Mouse (Mus musculus): ENCODE results near the gene Peak1. TPM values are rescaled to one million over a fixed set of nuclear protein-coding genes. Genes with fewer than 3 reads are reported as not detected.

Gene Peak1
- total and polyA plus RNA-seq, 2 experiments from 2014 or later: 5.3 to 9.1 TPM

- no peak for TF ChIP-seq CTCF (IDR thresholded peaks at IDR 0.05; ENCODE audit: low read depth)
- no peak for DNase-seq (ENCODE audit: low spot score)
- H3K4me1 ChIP-seq (ENCODE audit: insufficient read depth, low read length): no peaks in the 10 kb centered on the region
- no peaks in the 10 kb centered on the region for H3K9me3 ChIP-seq (ENCODE audit: low read length)
- H3K4me3 ChIP-seq (ENCODE audit: low read length): no peak overlapping the region
- H3K4me2 ChIP-seq (ENCODE audit: low read depth, low read length): no peak overlapping the region
- H3K27ac ChIP-seq: no peak overlapping the region
- no peaks in the 10 kb centered on the region for H3K36me3 ChIP-seq (ENCODE audit: insufficient read depth, low read length)
- no peaks in the 10 kb centered on the region for H3K27me3 ChIP-seq (ENCODE audit: insufficient read depth, low read length)
- 81% methylated on average over 3 of the region's 3 CpGs for WGBS
- ATAC-seq: no peak
- H3K9ac ChIP-seq (replicated peaks; ENCODE audit: low read length): no peak overlapping the region
Observed at GRCm38 (mm10) chr9:56359261-56359660, 58.6 kb downstream of the Peak1 start.

DNA sequence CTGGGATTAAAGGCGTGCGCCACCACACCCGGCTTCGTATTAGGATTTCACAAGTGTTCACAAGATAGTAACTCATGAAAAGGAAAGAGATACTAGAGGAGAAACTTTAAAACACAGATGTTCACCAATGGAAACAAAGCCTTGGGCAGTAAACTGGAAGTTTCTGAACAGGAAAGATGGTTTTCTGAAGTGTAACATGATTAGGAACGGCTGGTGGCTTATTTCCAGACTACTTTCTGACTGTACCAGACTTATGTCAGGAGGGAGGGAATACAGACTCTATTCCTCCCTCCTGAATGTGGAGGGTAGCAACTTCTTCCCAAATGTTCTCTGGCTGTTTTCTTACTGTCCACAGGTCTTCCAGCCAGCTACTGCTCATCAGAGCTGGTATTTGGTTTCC is 62.7 kb downstream of the Peak1 start:
- WGBS: 96% methylated on average over 5 of the region's 5 CpGs
- no peak overlapping the region for H3K9ac ChIP-seq (replicated peaks; ENCODE audit: low read length)
- H3K36me3 ChIP-seq (ENCODE audit: insufficient read depth, low read length): no peaks in the 10 kb centered on the region
- H3K27me3 ChIP-seq (ENCODE audit: insufficient read depth, low read length): no peaks in the 10 kb centered on the region
- H3K27ac ChIP-seq: no peak overlapping the region
- no peak overlapping the region for H3K4me2 ChIP-seq (ENCODE audit: low read depth, low read length)
- no peak for TF ChIP-seq CTCF (IDR thresholded peaks at IDR 0.05; ENCODE audit: low read depth)
- DNase-seq (ENCODE audit: low spot score) (no peak), ATAC-seq (no peak)
- H3K4me1 ChIP-seq (ENCODE audit: insufficient read depth, low read length): no peaks in the 10 kb centered on the region
- H3K4me3 ChIP-seq (ENCODE audit: low read length): no peak overlapping the region
- H3K9me3 ChIP-seq (ENCODE audit: low read length): no peaks in the 10 kb centered on the region

DNA sequence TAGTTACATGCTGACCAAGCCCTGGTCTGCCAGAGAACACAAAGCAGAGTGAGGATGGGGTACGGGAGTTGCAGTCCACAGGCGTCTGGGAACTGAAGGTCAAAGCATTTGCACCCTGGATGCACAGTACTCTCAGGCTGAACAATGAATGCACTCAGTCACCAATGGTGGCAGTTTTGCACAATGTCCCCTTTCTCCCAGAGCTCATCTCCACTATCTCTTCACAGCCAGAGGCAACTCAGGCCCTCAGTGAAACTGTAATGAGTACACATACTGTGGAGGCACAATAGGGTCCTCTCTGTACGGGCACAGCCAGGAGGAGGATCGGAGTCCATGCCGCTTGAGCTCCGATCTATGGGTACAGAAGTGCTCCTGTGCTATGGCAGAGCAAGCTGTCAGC is 71.5 kb downstream of the Peak1 start:
- peak; percentile 35; the same call in 1 of the 2 replicates for ATAC-seq
- Histone ChIP-seq H3K27me3 (ENCODE audit: insufficient read depth, low read length) (no peaks in the 10 kb centered on the region), H3K9me3 (ENCODE audit: low read length) (no peaks in the 10 kb centered on the region), H3K36me3 (ENCODE audit: insufficient read depth, low read length) (no peaks in the 10 kb centered on the region), H3K27ac (no peak overlapping the region), H3K4me2 (ENCODE audit: low read depth, low read length) (no peak overlapping the region), H3K9ac (replicated peaks; ENCODE audit: low read length) (no peak overlapping the region), H3K4me1 (ENCODE audit: insufficient read depth, low read length) (no peaks in the 10 kb centered on the region), H3K4me3 (ENCODE audit: low read length) (no peak overlapping the region)
- TF ChIP-seq CTCF (IDR thresholded peaks at IDR 0.05; ENCODE audit: low read depth): no peak
- 57% methylated on average over 6 of the region's 6 CpGs for WGBS
- no peak for DNase-seq (ENCODE audit: low spot score)

DNA sequence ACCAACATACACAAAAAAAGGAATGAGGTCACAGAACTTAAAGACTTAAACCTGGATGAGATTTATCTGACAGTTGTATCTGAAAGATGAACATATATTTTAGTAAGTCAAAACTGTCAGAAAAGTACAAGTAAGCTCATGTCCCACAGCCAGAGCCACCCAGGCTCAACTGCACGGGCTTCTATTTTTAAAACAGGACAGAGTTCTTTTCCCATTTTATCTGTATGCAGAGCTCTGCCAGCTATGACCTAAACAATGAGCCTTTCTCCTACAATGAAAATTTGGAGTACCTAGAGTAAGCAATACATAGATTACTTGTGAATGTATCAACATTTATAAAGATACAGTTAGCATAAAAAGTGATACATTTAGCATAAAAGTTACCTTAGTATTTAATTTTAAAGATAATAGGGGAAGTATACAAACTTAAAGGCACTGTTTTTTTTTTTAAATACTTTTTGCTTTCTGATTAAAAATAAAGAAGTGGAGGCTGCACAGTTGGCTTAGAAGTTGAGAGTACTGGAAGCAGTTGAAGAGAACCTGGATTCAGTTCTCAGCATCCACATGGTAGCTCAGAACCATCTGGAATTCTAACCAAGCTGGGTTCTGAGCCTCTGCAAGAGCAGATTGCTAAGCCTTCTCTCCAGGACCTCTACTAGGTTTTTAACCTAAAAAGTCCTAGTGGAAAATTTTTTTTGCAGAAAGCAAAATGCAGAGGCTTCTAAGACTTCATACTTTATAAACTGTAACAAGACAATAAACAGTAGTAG is 78.3 kb downstream of the Peak1 start:
- ATAC-seq: no peak

DNA sequence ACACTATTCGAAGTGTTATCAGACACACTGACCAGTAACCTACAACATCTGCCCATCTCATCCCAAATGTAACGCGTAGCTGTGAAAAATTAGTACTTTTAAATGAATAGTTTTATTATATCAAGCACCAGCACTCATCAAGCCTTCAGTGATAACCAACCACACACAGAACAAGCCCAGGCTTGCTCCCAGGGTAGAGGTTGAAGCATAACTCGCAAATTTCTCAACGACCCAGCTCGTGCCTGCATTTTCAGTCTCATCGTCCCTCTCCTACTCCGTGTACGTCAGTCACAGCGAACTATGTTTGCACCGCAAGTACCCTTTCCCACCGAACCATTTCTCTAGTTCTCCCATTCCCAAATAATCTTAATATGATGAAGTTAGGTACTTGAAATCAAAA is 83.5 kb downstream of the Peak1 start:
- Histone ChIP-seq H3K4me2 (ENCODE audit: low read depth, low read length) (no peak overlapping the region), H3K4me3 (ENCODE audit: low read length) (no peak overlapping the region), H3K4me1 (ENCODE audit: insufficient read depth, low read length) (no peaks in the 10 kb centered on the region), H3K9ac (replicated peaks; ENCODE audit: low read length) (no peak overlapping the region), H3K36me3 (ENCODE audit: insufficient read depth, low read length) (no peaks in the 10 kb centered on the region), H3K27me3 (ENCODE audit: insufficient read depth, low read length) (no peaks in the 10 kb centered on the region), H3K9me3 (ENCODE audit: low read length) (no peaks in the 10 kb centered on the region), H3K27ac (no peak overlapping the region)
- no peak for TF ChIP-seq CTCF (IDR thresholded peaks at IDR 0.05; ENCODE audit: low read depth)
- DNase-seq (ENCODE audit: low spot score) (no peak), ATAC-seq (no peak)
- WGBS: 95% methylated on average over 12 of the region's 12 CpGs

More for the DNA sequence above, 78.3 kb downstream of the Peak1 start:
- no peak for TF ChIP-seq CTCF (IDR thresholded peaks at IDR 0.05; ENCODE audit: low read depth)
- no peaks in the 10 kb centered on the region for H3K36me3 ChIP-seq (ENCODE audit: insufficient read depth, low read length)
- H3K4me2 ChIP-seq (ENCODE audit: low read depth, low read length): no peak overlapping the region
- no peaks in the 10 kb centered on the region for H3K9me3 ChIP-seq (ENCODE audit: low read length)
- H3K4me1 ChIP-seq (ENCODE audit: insufficient read depth, low read length): no peaks in the 10 kb centered on the region
- 68% methylated on average over 1 of the region's 1 CpGs for WGBS
- H3K27me3 ChIP-seq (ENCODE audit: insufficient read depth, low read length): no peaks in the 10 kb centered on the region
- no peak overlapping the region for H3K4me3 ChIP-seq (ENCODE audit: low read length)
- no peak overlapping the region for H3K27ac ChIP-seq
- DNase-seq (ENCODE audit: low spot score): no peak
- H3K9ac ChIP-seq (replicated peaks; ENCODE audit: low read length): no peak overlapping the region

DNA sequence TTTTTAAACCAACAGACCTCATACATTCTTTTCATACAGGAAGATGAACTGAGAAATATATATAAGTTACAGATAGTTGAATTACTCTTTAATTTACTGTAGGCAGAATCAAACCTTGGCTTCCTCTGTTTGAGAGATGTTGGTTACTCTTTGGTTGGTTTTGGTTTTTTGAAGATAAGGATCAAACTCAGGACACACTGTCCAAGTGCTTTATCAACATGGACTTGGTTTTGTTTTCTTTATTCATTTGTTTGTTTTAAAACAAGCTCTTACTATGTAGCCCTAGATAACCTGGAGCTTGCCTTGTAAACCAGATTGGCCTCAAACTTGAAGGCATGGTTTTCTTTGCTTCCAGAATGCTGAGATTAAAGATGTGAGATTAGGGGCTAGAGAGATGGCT is 85.1 kb downstream of the Peak1 start:
- no peak for TF ChIP-seq CTCF (IDR thresholded peaks at IDR 0.05; ENCODE audit: low read depth)
- Histone ChIP-seq H3K36me3 (ENCODE audit: insufficient read depth, low read length) (no peaks in the 10 kb centered on the region), H3K27ac (no peak overlapping the region), H3K4me1 (ENCODE audit: insufficient read depth, low read length) (no peaks in the 10 kb centered on the region), H3K4me2 (ENCODE audit: low read depth, low read length) (no peak overlapping the region), H3K9me3 (ENCODE audit: low read length) (no peaks in the 10 kb centered on the region), H3K27me3 (ENCODE audit: insufficient read depth, low read length) (no peaks in the 10 kb centered on the region), H3K4me3 (ENCODE audit: low read length) (no peak overlapping the region), H3K9ac (replicated peaks; ENCODE audit: low read length) (no peak overlapping the region)
- DNase-seq (ENCODE audit: low spot score): no peak
- ATAC-seq: no peak

DNA sequence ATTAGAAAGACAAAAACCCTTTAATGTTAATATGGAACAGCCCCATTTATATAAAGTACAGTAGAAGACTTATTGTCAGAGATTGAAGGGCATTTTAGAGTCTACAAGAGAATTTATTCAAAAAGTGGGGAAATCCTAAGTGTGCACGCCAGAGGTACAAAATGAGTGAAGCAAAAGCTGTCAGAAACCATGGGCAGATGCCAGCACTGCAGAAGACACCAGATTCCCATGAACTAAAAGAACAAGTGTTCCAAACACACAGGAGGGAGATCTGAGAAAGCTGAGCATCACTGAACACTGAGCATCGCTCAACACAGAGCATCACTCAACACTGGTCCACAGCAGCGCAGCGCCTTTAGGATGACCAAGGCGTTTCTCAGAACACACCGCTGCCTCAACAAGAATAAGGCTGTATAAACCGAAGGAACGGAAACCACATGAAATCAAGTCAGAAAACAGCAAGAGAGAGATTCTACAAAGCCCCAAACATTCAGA is 91.3 kb downstream of the Peak1 start:
- WGBS: 92% methylated on average over 8 of the region's 8 CpGs
- no peak for ATAC-seq

More for the DNA sequence above, 91.3 kb downstream of the Peak1 start:
- H3K4me1 ChIP-seq (ENCODE audit: insufficient read depth, low read length): no peaks in the 10 kb centered on the region
- H3K4me3 ChIP-seq (ENCODE audit: low read length): no peak overlapping the region
- H3K9me3 ChIP-seq (ENCODE audit: low read length): no peaks in the 10 kb centered on the region
- H3K36me3 ChIP-seq (ENCODE audit: insufficient read depth, low read length): no peaks in the 10 kb centered on the region
- H3K27ac ChIP-seq: no peak overlapping the region
- no peak overlapping the region for H3K4me2 ChIP-seq (ENCODE audit: low read depth, low read length)
- DNase-seq (ENCODE audit: low spot score): no peak
- no peak overlapping the region for H3K9ac ChIP-seq (replicated peaks; ENCODE audit: low read length)
- H3K27me3 ChIP-seq (ENCODE audit: insufficient read depth, low read length): no peaks in the 10 kb centered on the region
- no peak for TF ChIP-seq CTCF (IDR thresholded peaks at IDR 0.05; ENCODE audit: low read depth)

All from hindbrain, postnatal 0 days (tissue).